ENCODE assay signal across 11 mouse cellular contexts in the genomic region with DNA sequence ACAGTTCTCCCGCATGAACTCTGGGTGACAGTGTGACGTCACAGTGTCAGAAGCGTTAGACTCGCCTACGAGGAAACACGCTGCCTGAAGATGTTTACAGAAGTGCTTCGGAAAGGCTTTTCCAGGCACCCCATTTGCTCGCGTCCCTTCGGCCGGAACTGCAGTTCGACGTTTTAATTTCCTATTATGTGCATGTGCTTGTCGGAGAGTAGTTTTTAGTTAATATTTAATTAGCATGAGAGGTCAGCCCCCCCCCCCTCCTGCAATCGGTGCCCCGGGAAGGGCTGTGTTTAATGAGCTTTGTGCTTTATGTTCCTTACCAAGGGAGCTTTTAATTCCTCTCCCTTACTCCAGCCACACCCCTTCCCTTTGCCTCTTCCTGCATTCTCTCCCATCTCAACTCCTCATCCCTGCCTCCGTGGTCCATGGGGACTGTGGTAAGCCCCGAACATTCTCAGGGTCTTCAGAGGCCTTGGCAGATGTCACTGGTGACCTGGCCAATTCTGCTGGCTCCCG.
A peak's percentile ranks its signal among the peaks of the same experiment; 100 is the strongest.
DNase-seq lines count a peak whose midpoint lies in the region; ATAC-seq lines count a peak whose summit lies in the region.
"Had no signal": no experiment of that assay in that cellular context is flagged by ENCODE, and none has a peak within 500 bp of the region (broad histone marks: within the 10 kb centered on the region; RNA-seq: fewer than 3 reads in every experiment).

No protein-coding gene starts in this region.

- no peaks in the 10 kb centered on the region for H3K27me3 ChIP-seq in heart, embryonic 13.5 days (replicated peaks)
- H3K27me3 ChIP-seq: liver, embryonic 13.5 days had no signal

- peaks cover 18% of the 10 kb centered on the region for H3K4me1 ChIP-seq in heart, embryonic 13.5 days
- H3K4me1 ChIP-seq in brown adipose tissue, adult 24 weeks (ENCODE audit: control insufficient read depth, insufficient read depth, insufficient read length, low read length): no peaks in the 10 kb centered on the region

- no peak for ATAC-seq in heart, embryonic 13.5 days (ENCODE audit: extremely low read depth, insufficient number of reproducible peaks, low FRiP score, low TSS enrichment)

- peaks cover 4% of the 10 kb centered on the region; the same call in 1 of the 2 replicates for H3K9me3 ChIP-seq in heart, embryonic 13.5 days
- H3K9me3 ChIP-seq: liver, embryonic 13.5 days had no signal

- no peak overlapping the region for H3K4me3 ChIP-seq in heart, embryonic 13.5 days
- no peak overlapping the region for H3K4me3 ChIP-seq in brown adipose tissue, adult 24 weeks (ENCODE audit: insufficient read depth, low read depth, low read length)
- H3K4me3 ChIP-seq: erythroblast, embryonic 14.5 days; liver, embryonic 13.5 days had no signal

- DNase-seq in heart, adult 11 months: no peak
- DNase-seq in kidney, adult 9 months: peak; percentile 48
- peak; percentile 21 for DNase-seq in lung, postnatal 25 days (ENCODE audit: low spot score)
- DNase-seq in thymus, postnatal 25 days: no peak
- no peak for DNase-seq in thymus, postnatal 36 days
- DNase-seq in thymus, postnatal 4 days: no peak
- DNase-seq: cerebellum, adult 18-20 months; liver, embryonic 13.5 days had no signal

- peak overlapping the region; percentile 45; the same call in 1 of the 2 replicates for H3K27ac ChIP-seq in heart, embryonic 13.5 days (replicated peaks)
- H3K27ac ChIP-seq in brown adipose tissue, adult 24 weeks (replicated peaks; ENCODE audit: low read depth, low read length): peak overlapping the region; percentile 24; the same call in 1 of the 2 replicates
- H3K27ac ChIP-seq: liver, embryonic 13.5 days had no signal

- no peak overlapping the region for H3K4me2 ChIP-seq in heart, embryonic 13.5 days
- H3K4me2 ChIP-seq: liver, embryonic 13.5 days had no signal

- peaks cover 19% of the 10 kb centered on the region for H3K36me3 ChIP-seq in heart, embryonic 13.5 days
- H3K36me3 ChIP-seq: liver, embryonic 13.5 days had no signal

- H3K9ac ChIP-seq in heart, embryonic 13.5 days: no peak overlapping the region
- H3K9ac ChIP-seq: liver, embryonic 13.5 days had no signal

- 81% methylated on average over 19 of the region's 19 CpGs for WGBS in heart, embryonic 13.5 days

Comparison
In these comparisons a context has a peak if more than half of its experiments do, and no peak if none do; other contexts are left out.
1. DNase-seq: peak in kidney, adult 9 months (single experiment) and lung, postnatal 25 days (single experiment); none in heart, adult 11 months (single experiment), thymus, postnatal 25 days (single experiment), thymus, postnatal 36 days (0 of 2) and thymus, postnatal 4 days (single experiment).